Mouse (Mus musculus): ENCODE results near the gene Grk5. TPM values are rescaled to one million over a fixed set of nuclear protein-coding genes. Genes with fewer than 3 reads are reported as not detected.

Gene Grk5
- polyA plus RNA-seq, 1 experiment from 2014 or later: 3.6 TPM

DNA sequence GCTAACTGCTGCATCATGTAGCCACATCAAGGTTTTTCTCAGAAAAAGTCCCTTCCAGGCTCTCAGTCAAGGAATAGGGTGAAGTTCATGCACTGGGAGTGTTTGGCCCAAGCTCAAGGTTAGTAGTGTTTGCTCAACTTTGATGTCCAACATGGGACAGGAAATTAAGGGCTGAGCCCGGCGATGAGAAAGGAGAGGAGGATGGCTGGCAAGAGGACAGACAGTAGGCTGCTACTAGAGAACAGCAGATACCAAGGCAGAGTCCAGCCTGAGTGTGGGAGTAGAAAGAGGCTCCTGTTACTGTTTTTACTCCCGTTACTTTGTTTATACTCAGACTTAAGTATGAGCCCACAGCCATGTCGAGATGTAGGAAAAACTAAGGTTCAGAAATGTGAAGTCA is 16.0 kb upstream of the Grk5 start:
- Histone ChIP-seq H3K27ac (ENCODE audit: low read length) (no peak overlapping the region; the same call in 1 of the 2 replicates), H3K4me1 (ENCODE audit: control insufficient read depth, insufficient read depth, low read length) (peaks cover 7% of the 10 kb centered on the region), H3K36me3 (ENCODE audit: control insufficient read depth, insufficient read depth, low read length) (peaks cover 20% of the 10 kb centered on the region), H3K9me3 (ENCODE audit: control insufficient read depth, low read depth, low read length) (no peaks in the 10 kb centered on the region), H3K4me3 (ENCODE audit: low read depth, low read length) (peak overlapping the region; percentile 51), H3K27me3 (ENCODE audit: control insufficient read depth, insufficient read depth, low read length) (no peaks in the 10 kb centered on the region), H3K4me2 (replicated peaks; ENCODE audit: low read depth, low read length) (peak overlapping the region; percentile 59), H3K9ac (replicated peaks; ENCODE audit: low read depth, low read length) (0 out of 2 replicates have a peak overlapping the region, but pooled peaks have one; percentile 26)
- ATAC-seq (ENCODE audit: insufficient number of reproducible peaks, insufficient read depth, low FRiP score, low read depth): no peak
- 24% methylated on average over 4 of the region's 4 CpGs for WGBS

DNA sequence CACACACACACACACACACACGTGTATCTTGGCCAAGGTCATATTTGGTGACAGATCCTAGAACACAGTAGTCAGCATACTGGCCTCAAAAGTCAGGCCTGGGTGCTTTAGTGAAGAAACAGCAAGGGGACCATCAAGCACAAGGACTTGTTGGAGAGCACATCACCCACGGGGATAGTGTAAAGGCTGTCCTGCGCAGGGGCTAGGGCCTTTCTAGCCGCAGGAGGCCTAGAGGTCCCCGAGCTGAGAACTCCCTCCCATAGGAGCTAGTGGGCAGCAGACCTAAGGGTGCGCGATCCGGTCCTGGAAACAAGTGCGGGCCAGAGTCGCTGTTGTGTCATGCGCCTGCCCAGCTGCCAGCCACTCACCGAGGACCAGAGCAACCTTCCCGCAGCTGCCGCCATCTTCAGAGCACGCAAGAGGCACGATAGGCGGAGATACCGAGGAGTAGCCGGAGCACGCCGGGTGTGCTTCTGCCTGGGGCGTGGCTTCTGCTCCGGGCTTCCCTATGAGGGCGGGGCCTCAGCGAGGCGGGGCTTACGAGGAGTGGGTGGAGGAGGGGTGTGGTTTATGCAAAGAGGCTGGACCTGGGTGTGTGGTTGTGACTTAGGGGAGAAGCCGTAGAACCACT is 15.4 kb upstream of the Grk5 start, which contains the start of gene Prdx3:
TSS of gene Prdx3 (minus strand) at position 493 of the 631 bp plus-strand sequence.
- Histone ChIP-seq H3K4me3 (ENCODE audit: low read depth, low read length) (peak within 1 kb of the TSS; percentile 51), H3K36me3 (ENCODE audit: control insufficient read depth, insufficient read depth, low read length) (peaks cover 15% of the 10 kb centered on the region), H3K4me2 (replicated peaks; ENCODE audit: low read depth, low read length) (peak within 1 kb of the TSS; percentile 59), H3K27ac (ENCODE audit: low read length) (peak within 1 kb of the TSS; percentile 59), H3K27me3 (ENCODE audit: control insufficient read depth, insufficient read depth, low read length) (no peaks in the 10 kb centered on the region), H3K9ac (replicated peaks; ENCODE audit: low read depth, low read length) (peak within 1 kb of the TSS; percentile 26), H3K9me3 (ENCODE audit: control insufficient read depth, low read depth, low read length) (no peaks in the 10 kb centered on the region), H3K4me1 (ENCODE audit: control insufficient read depth, insufficient read depth, low read length) (peaks cover 7% of the 10 kb centered on the region)
- WGBS: 1% methylated on average over 28 of the region's 28 CpGs
- peak; percentile 98 for ATAC-seq (ENCODE audit: insufficient number of reproducible peaks, insufficient read depth, low FRiP score, low read depth)

DNA sequence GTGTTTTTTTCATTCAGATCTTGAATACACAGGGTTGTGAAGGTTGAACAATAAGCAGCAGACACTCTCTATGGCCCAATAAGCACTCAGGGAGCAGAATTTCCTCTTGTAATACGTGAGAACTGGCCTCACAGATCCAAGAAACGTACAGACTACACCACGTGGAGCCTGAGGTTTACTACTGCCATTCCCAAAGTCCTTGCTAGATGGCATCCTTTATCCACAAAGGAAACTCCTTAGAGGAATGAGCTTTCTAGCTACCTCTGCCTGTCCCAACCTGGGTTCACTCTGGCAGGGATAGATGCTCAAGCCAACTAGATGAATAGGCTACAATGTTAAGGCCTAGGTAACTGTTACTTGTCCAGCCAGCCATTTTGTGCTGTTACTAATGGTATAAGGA is 6.4 kb upstream of the Grk5 start:
- H3K27ac ChIP-seq (ENCODE audit: low read length): no peak overlapping the region
- no peak overlapping the region for H3K4me2 ChIP-seq (replicated peaks; ENCODE audit: low read depth, low read length)
- no peaks in the 10 kb centered on the region for H3K27me3 ChIP-seq (ENCODE audit: control insufficient read depth, insufficient read depth, low read length)
- H3K4me1 ChIP-seq (ENCODE audit: control insufficient read depth, insufficient read depth, low read length): no peaks in the 10 kb centered on the region
- ATAC-seq (ENCODE audit: insufficient number of reproducible peaks, insufficient read depth, low FRiP score, low read depth): no peak
- 7% methylated on average over 3 of the region's 3 CpGs for WGBS
- no peak overlapping the region for H3K4me3 ChIP-seq (ENCODE audit: low read depth, low read length)
- H3K9ac ChIP-seq (replicated peaks; ENCODE audit: low read depth, low read length): no peak overlapping the region
- H3K36me3 ChIP-seq (ENCODE audit: control insufficient read depth, insufficient read depth, low read length): no peaks in the 10 kb centered on the region
- no peaks in the 10 kb centered on the region for H3K9me3 ChIP-seq (ENCODE audit: control insufficient read depth, low read depth, low read length)

DNA sequence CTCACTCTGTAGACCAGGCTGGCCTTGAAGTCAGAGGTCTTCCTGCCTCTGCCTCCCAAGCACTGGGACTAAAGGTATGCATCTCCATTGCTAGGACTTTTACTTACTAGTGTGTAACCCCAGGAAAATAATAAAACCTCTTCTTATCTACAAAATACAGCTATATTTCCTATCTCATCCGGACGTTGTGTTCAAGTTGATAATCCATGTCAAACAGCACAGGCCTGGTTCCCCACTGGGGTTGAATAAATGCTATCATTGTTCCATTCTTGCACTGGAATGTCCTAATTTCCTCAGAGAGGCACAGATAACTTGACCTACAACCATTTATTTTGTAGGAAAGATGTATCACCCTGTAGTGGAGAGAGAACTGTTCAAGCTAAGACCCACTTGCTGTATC is 1.9 kb upstream of the Grk5 start:
- WGBS: 76% methylated on average over 2 of the region's 2 CpGs
- ATAC-seq (ENCODE audit: insufficient number of reproducible peaks, insufficient read depth, low FRiP score, low read depth): no peak
- Histone ChIP-seq H3K9me3 (ENCODE audit: control insufficient read depth, low read depth, low read length) (no peaks in the 10 kb centered on the region), H3K9ac (replicated peaks; ENCODE audit: low read depth, low read length) (no peak overlapping the region), H3K27me3 (ENCODE audit: control insufficient read depth, insufficient read depth, low read length) (no peaks in the 10 kb centered on the region), H3K4me1 (ENCODE audit: control insufficient read depth, insufficient read depth, low read length) (peaks cover 5% of the 10 kb centered on the region; the same call in 1 of the 2 replicates), H3K27ac (ENCODE audit: low read length) (no peak overlapping the region), H3K4me2 (replicated peaks; ENCODE audit: low read depth, low read length) (no peak overlapping the region), H3K4me3 (ENCODE audit: low read depth, low read length) (no peak overlapping the region), H3K36me3 (ENCODE audit: control insufficient read depth, insufficient read depth, low read length) (no peaks in the 10 kb centered on the region)

DNA sequence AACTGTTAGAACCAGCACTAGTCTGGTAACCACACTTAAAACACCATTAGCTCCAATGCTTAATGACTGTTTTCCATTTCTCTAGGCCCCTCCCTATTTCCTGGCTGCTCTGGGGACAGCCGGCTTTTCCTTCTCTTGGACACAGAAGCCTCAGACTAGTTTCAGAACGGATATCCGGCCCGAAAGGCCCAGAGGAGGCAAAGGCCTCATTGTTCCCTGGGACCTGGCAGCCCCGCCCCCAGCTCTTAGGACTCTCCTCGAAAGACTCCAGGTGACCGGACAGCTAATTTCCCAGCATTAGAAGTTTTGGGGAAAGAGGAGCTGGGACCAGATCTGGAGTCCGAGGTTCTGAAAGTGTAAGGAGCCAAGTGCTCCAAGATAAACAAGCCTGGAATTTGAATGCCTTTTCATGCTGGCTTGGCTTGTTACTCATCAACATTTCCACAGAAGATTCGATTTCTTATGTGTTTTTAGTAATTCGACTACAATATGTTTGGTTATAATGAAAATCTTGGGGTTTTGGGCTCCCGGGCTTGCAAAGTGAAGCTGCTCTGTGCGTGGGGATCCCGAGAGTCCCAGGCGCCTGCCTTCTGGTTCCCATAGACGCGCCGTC is 342 bp upstream of the Grk5 start:
- peak overlapping the region; percentile 67 for H3K4me2 ChIP-seq (replicated peaks; ENCODE audit: low read depth, low read length)
- 10% methylated on average over 17 of the region's 17 CpGs for WGBS
- ATAC-seq (ENCODE audit: insufficient number of reproducible peaks, insufficient read depth, low FRiP score, low read depth): 0 out of 2 replicates have a peak, but pooled peaks have one; percentile 42

DNA sequence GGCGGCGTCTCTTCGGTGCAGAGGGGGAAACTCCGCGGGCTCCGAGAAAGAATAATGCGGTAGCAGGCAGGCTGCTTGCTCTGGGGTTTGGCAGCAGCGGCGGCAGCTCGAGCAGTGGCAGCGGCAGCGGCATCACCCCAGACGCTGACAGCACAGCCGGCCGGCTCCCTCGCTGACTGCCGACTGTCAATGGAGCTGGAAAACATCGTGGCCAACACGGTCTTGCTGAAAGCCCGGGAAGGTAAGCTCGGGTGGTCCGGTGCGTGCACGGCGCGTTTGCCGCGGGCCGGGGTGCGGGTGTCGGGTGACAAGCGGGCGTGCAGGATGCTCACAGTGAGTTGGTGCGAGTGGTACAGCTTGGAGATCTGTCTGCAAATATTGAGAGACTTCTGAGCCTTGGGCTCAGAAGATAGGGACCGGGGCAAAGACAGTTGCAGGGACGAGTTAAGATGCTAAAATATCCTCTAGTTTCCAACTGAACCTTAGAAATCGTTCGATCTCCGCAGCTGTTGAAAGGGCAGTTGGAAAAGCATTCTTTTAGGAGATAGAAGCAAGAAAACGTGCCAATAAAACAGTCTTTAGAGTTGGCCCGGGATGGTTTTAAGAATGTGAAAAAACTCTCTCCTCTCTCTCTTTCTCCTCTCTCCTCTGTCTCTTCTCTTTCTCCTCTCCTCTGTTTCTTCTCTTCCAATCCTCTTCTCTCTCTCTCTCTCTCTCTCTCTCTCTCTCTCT is 1.0 kb downstream of the Grk5 start:
- no peaks in the 10 kb centered on the region for H3K9me3 ChIP-seq (ENCODE audit: control insufficient read depth, low read depth, low read length)
- WGBS: under 1% methylated on average over 41 of the region's 41 CpGs
- peak overlapping the region; percentile 53 for H3K9ac ChIP-seq (replicated peaks; ENCODE audit: low read depth, low read length)
- ATAC-seq (ENCODE audit: insufficient number of reproducible peaks, insufficient read depth, low FRiP score, low read depth): peak; percentile 21; the same call in 1 of the 2 replicates
- H3K4me2 ChIP-seq (replicated peaks; ENCODE audit: low read depth, low read length): peak overlapping the region; percentile 67
- peak overlapping the region; percentile 57 for H3K4me3 ChIP-seq (ENCODE audit: low read depth, low read length)
- no peaks in the 10 kb centered on the region for H3K27me3 ChIP-seq (ENCODE audit: control insufficient read depth, insufficient read depth, low read length)
- H3K36me3 ChIP-seq (ENCODE audit: control insufficient read depth, insufficient read depth, low read length): no peaks in the 10 kb centered on the region
- H3K4me1 ChIP-seq (ENCODE audit: control insufficient read depth, insufficient read depth, low read length): peaks cover 5% of the 10 kb centered on the region; the same call in 1 of the 2 replicates
- H3K27ac ChIP-seq (ENCODE audit: low read length): peak overlapping the region; percentile 80

More for the DNA sequence above, 342 bp upstream of the Grk5 start:
- Histone ChIP-seq H3K9ac (replicated peaks; ENCODE audit: low read depth, low read length) (0 out of 2 replicates have a peak overlapping the region, but pooled peaks have one; percentile 53), H3K9me3 (ENCODE audit: control insufficient read depth, low read depth, low read length) (no peaks in the 10 kb centered on the region), H3K36me3 (ENCODE audit: control insufficient read depth, insufficient read depth, low read length) (no peaks in the 10 kb centered on the region), H3K27ac (ENCODE audit: low read length) (peak overlapping the region; percentile 83), H3K4me1 (ENCODE audit: control insufficient read depth, insufficient read depth, low read length) (peaks cover 5% of the 10 kb centered on the region; the same call in 1 of the 2 replicates), H3K27me3 (ENCODE audit: control insufficient read depth, insufficient read depth, low read length) (no peaks in the 10 kb centered on the region), H3K4me3 (ENCODE audit: low read depth, low read length) (peak overlapping the region; percentile 57)

DNA sequence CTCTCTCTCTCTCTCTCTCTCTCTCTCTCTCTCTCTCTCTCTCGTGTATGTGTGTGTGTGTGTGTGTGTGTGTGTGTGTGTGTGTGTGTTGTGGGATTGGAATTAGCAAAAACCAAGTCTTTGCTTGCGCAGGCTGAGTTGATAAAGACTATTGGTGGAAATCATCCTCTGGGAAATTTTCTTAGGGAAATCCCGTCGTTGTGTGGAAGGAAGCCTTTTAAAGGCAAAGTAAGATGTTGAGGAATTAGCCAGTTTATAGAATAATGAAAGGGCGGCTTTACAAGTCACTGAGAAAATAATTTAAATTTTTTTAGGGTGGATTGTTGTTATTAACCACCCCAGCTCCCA is 1.5 kb downstream of the Grk5 start:
- H3K4me1 ChIP-seq (ENCODE audit: control insufficient read depth, insufficient read depth, low read length): peaks cover 5% of the 10 kb centered on the region; the same call in 1 of the 2 replicates
- H3K4me3 ChIP-seq (ENCODE audit: low read depth, low read length): peak overlapping the region; percentile 57
- 10% methylated on average over 5 of the region's 5 CpGs for WGBS
- H3K27ac ChIP-seq (ENCODE audit: low read length): no peak overlapping the region
- H3K36me3 ChIP-seq (ENCODE audit: control insufficient read depth, insufficient read depth, low read length): no peaks in the 10 kb centered on the region
- no peaks in the 10 kb centered on the region for H3K9me3 ChIP-seq (ENCODE audit: control insufficient read depth, low read depth, low read length)
- no peak for ATAC-seq (ENCODE audit: insufficient number of reproducible peaks, insufficient read depth, low FRiP score, low read depth)
- H3K9ac ChIP-seq (replicated peaks; ENCODE audit: low read depth, low read length): no peak overlapping the region
- peak overlapping the region; percentile 67 for H3K4me2 ChIP-seq (replicated peaks; ENCODE audit: low read depth, low read length)
- no peaks in the 10 kb centered on the region for H3K27me3 ChIP-seq (ENCODE audit: control insufficient read depth, insufficient read depth, low read length)

DNA sequence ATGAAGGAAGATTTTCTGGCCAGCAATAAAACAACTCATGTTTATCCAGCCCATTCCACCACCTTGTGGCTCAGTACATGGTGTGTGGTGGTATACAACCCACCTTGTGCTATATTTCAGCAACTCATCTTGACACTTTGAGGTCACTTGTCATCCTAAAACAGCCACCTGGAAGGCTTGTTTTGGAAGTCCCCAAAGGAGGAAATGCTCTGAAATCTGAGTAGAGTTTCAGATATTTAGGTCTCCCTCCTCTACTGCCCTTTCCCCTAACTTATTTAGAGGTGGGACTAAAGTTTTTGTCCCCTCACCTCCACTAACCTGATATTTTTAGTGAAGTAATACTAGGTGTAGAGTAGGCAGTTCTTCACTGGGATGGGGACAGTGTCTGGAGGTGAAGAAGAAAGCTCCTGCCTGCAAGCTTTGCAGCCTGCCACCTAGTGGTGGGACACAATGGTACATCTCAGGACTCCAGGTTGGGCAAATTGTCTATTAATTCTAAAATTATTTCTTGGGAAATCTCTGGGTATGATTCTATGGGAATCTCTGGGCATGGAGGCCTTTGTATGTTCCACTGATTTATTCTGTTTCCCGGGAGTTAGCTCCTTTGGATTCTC is 2.5 kb downstream of the Grk5 start:
- H3K9me3 ChIP-seq (ENCODE audit: control insufficient read depth, low read depth, low read length): no peaks in the 10 kb centered on the region
- H3K4me1 ChIP-seq (ENCODE audit: control insufficient read depth, insufficient read depth, low read length): peaks cover 5% of the 10 kb centered on the region; the same call in 1 of the 2 replicates
- H3K9ac ChIP-seq (replicated peaks; ENCODE audit: low read depth, low read length): no peak overlapping the region
- no peaks in the 10 kb centered on the region for H3K27me3 ChIP-seq (ENCODE audit: control insufficient read depth, insufficient read depth, low read length)
- H3K27ac ChIP-seq (ENCODE audit: low read length): no peak overlapping the region
- ATAC-seq (ENCODE audit: insufficient number of reproducible peaks, insufficient read depth, low FRiP score, low read depth): no peak
- no peaks in the 10 kb centered on the region for H3K36me3 ChIP-seq (ENCODE audit: control insufficient read depth, insufficient read depth, low read length)
- H3K4me2 ChIP-seq (replicated peaks; ENCODE audit: low read depth, low read length): peak overlapping the region; percentile 67
- peak overlapping the region; percentile 57 for H3K4me3 ChIP-seq (ENCODE audit: low read depth, low read length)
- 28% methylated on average over 1 of the region's 1 CpGs for WGBS
